Mouse (Mus musculus) limb, embryonic 11.5 days (tissue): ENCODE measurements around the gene Gm49403. TPM values are rescaled to one million over a fixed set of nuclear protein-coding genes. Genes with fewer than 3 reads are reported as not detected.
"Not testable (repeated sequence)": the region's sequence is repeated elsewhere in the genome, so short reads cannot be mapped to it uniquely, and the experiment has no call there.

Experiments
- ATAC-seq: fragments of 200-750 bp; cut with Nextera tagmentation; 2 replicates; pipeline ENCODE4 v1.8.0; 2017; ENCODE audit warnings: low read depth; ENCODE audit not compliant: insufficient number of reproducible peaks, low FRiP score, low TSS enrichment
- DNase-seq: peaks from one replicate; pipeline ENCODE4 v3.0.0-alpha.2; 2015; ENCODE audit warnings: low spot score
- H3K27ac ChIP-seq: fragments of 300-500 bp; sonication (generic); replicated peaks from 2 replicates; pipeline ENCODE4 v1.5.1; 2014; ENCODE audit warnings: low read depth, mild to moderate bottlenecking, low read length
- H3K27me3 ChIP-seq: fragments of 300-500 bp; sonication (generic); 2 replicates; pipeline ENCODE4 v1.6.1; 2014; ENCODE audit warnings: mild to moderate bottlenecking, low read length, mixed read lengths; ENCODE audit not compliant: control insufficient read depth, insufficient read depth
- H3K36me3 ChIP-seq: fragments of 300-500 bp; sonication (generic); 2 replicates; pipeline ENCODE4 v1.6.1; 2014; ENCODE audit warnings: mild to moderate bottlenecking, low read length, moderate library complexity, mixed read lengths; ENCODE audit not compliant: control insufficient read depth, insufficient read depth
- H3K4me1 ChIP-seq: fragments of 300-500 bp; sonication (generic); 2 replicates; pipeline ENCODE4 v1.6.1; 2014; ENCODE audit warnings: low read length, mixed read lengths; ENCODE audit not compliant: control insufficient read depth, insufficient read depth
- H3K4me2 ChIP-seq: fragments of 300-500 bp; sonication (generic); 2 replicates; pipeline ENCODE4 v1.6.1; 2014; ENCODE audit warnings: low read depth, mild to moderate bottlenecking, moderate library complexity; ENCODE audit not compliant: severe bottlenecking
- H3K4me3 ChIP-seq: fragments of 300-500 bp; sonication (generic); 2 replicates; pipeline ENCODE4 v1.5.1; 2014; ENCODE audit warnings: low read depth, low read length
- H3K9ac ChIP-seq: fragments of 300-500 bp; sonication (generic); 2 replicates; pipeline ENCODE4 v1.6.1; 2014; ENCODE audit warnings: mild to moderate bottlenecking, low read length
- H3K9me3 ChIP-seq: fragments of 300-500 bp; sonication (generic); 2 replicates; pipeline ENCODE4 v1.6.1; 2016; ENCODE audit warnings: low read length; ENCODE audit not compliant: control insufficient read depth
- WGBS: fragments of 180-500 bp; shearing (Covaris S2); extraction: QIAGEN DNeasy Blood & Tissue Kit; methylation state at CpG from one replicate; pipeline ENCODE4 v1.1.7; 2014; 5-methylcytosine and 5-hydroxymethylcytosine counted together
- polyA plus RNA-seq: library from polyadenylated mRNA; unstranded; fragments of >200 nt; fragmentation: Nextera tagmentation; extraction: Ambion mirVana; gene quantifications from 2 replicates; pipeline ENCODE4 v1.2.1, GENCODE M21; 2014

The Gm49403 gene
- polyA plus RNA-seq, 1 experiment from 2014 or later = not detected

DNA sequence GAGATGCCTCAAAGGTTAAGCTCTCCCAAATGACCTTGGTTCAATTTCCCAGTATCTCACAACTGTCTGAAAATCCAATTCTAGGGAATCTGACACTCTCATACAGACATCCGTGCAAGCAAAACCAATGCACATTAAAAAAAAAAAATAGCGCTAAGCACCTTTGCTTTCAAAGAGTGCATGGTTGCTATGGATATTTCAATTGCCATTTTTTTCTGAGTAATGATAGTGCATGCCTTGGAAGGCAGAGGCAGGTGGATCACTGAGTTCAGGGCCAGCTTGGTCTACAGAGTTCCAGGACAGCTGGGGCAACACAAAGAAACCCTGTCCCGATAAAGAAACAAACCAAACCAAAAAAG is 2.7 kb upstream of the Gm49403 start:
- Histone ChIP-seq H3K9me3 (no peaks in the 10 kb centered on the region), H3K4me2 (peak overlapping the region; percentile 59), H3K4me3 (peak overlapping the region; percentile 51), H3K27ac (no peak overlapping the region), H3K4me1 (no peaks in the 10 kb centered on the region), H3K36me3 (no peaks in the 10 kb centered on the region; the same call in 1 of the 2 replicates), H3K27me3 (no peaks in the 10 kb centered on the region), H3K9ac (peak overlapping the region; percentile 65)
- DNase-seq (no peak), ATAC-seq (no peak)
- WGBS = 20% methylated on average over 3 of the region's 3 CpGs

DNA sequence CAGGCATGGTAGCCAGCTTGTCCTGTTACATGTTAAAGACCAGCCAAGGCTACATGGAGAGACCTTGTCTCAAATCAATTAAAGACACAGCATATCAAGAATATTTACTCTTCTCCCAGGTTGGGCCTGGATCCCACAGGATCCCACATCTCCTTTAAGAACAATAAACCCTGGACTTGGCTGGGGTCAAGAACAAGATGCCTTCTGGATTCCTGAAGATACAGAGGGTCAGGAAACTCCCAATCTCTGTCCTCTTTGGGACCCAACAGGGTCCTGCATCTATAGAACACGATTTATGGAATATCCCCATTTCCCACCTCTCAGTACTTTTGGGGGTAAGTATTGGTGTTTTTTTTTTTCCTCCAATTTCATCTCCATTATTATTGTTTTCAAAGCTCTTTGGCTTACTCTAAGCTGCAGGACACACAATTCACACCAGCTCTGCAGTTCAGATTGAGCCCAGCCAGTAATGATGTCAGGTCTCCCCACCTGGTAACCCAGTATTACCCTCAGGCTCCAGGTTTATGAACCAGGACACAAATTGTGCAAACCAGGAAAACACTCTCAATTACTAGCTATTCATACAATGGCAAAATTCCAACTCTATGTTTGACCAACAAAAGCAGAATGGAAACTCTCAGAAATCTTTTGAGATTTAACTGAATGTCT is 3.3 kb downstream of the Gm49403 start:
- Histone ChIP-seq H3K4me2 (no peak overlapping the region; the same call in none of the 2 replicates), H3K27me3 (no peaks in the 10 kb centered on the region), H3K36me3 (peaks cover 6% of the 10 kb centered on the region; the same call in 1 of the 2 replicates), H3K4me1 (peaks cover 6% of the 10 kb centered on the region; the same call in 1 of the 2 replicates), H3K9ac (no peak overlapping the region; the same call in 1 of the 2 replicates), H3K4me3 (peak overlapping the region; percentile 73; the same call in 1 of the 2 replicates), H3K9me3 (no peaks in the 10 kb centered on the region), H3K27ac (peak overlapping the region; percentile 63)
- 63% methylated on average over 1 of the region's 1 CpGs for WGBS
- no peak for DNase-seq
- ATAC-seq = no peak

DNA sequence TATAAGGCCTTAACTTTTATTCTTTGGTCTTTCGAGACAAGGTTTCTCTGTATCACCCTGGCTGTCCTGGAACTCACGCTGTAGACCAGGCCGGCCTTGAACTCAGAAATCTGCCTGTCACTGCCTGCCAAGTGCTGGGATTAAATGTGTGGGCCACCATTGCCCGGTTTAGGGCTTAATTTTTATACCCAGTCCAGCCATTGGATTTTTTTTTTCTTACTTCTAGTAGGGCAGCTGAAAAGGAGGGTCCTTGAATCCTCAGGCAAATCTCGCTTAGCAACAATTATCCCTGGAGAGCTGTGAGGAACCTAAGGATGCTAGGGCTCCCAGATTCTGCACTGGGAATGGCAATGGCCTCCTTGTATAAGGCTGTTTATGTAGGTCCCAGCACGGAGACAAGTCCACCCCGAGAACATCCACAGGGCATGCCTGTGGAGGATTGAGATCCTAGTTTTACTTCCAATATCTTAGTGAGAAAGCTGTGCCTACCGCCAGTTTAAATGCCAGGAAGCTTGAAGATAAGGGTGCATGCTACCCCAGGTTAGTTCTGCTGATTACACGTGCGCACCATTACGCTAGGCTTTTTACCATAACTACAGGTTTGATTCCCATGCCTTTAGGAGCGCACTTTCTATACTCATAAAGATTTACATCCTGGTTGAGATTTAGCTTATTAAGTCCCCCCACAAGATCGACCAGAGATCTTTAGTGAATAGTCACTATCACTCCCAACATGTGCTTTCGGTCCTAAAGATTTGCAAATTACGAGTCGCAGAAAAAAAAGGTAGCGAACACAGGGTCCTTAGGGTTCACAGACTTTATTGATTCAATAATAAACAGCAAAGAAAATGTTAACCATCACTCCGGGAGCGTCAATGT is 4.1 kb downstream of the Gm49403 start:
- H3K9ac ChIP-seq = peak overlapping the region; percentile 80
- 16% methylated on average over 19 of the region's 19 CpGs for WGBS
- peak overlapping the region; percentile 77 for H3K4me2 ChIP-seq
- no peaks in the 10 kb centered on the region for H3K27me3 ChIP-seq
- H3K36me3 ChIP-seq = peaks cover 6% of the 10 kb centered on the region; the same call in 1 of the 2 replicates
- H3K9me3 ChIP-seq = no peaks in the 10 kb centered on the region
- ATAC-seq (no peak), DNase-seq (peak; percentile 26)
- H3K4me1 ChIP-seq = peaks cover 6% of the 10 kb centered on the region; the same call in 1 of the 2 replicates
- H3K4me3 ChIP-seq = peak overlapping the region; percentile 73
- H3K27ac ChIP-seq = peak overlapping the region; percentile 63

DNA sequence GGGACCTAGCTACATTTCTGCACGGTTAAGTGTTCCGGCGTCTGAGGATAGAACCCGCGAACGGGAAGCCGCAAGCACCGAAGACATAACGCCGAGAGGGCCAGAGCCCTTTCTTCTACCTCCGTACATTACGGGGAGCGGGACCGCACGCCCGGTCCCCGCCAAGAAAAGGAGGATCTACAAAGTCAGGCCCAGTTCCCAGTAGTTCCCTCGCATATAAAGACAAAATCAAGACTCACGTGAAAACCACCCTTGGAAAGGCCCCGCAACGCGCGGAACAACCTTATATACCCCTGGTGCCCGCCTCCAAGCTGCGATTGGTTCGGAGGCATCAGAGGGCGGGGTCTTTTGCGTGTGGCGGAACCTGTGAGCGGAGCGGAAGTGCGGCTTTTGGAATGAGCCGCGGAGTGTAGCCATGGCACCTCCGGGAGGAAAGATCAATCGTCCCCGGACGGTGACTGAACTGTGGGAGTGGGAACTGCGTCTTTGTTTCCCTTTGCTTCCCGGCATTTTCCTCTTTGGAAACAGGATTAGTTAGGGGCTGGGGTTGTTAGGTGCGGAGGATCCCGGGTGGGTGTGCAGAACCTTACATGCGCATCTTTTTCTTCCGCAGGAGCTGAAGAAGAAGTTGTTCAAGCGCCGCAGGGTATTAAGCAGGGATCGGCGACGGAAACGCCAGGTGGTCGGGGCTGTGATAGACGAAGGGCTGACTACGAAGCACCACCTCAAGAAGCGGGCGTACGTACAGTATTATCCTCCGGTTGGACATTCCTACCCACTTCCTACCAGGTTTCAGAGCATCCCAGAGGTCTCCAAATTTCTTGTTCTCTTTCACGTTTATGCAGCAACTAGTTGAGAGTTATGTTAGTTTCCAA is 5.0 kb downstream of the Gm49403 start, which contains the start of the genes 1810009A15Rik and Gm49416:
Gene 1810009A15Rik, plus strand, starts transcription at position 343 of the 875 bp plus-strand sequence.
Gene Gm49416, plus strand, starts transcription at position 416 of the 875 bp plus-strand sequence.
- under 1% methylated on average over 58 of the region's 58 CpGs for WGBS
- Histone ChIP-seq H3K36me3 (peaks cover 6% of the 10 kb centered on the region; the same call in 1 of the 2 replicates), H3K27ac (peak within 1 kb of the TSS; percentile 87), H3K4me2 (peak within 1 kb of the TSS; percentile 77), H3K4me1 (peaks cover 6% of the 10 kb centered on the region; the same call in 1 of the 2 replicates), H3K27me3 (no peaks in the 10 kb centered on the region), H3K9ac (peak within 1 kb of the TSS; percentile 80), H3K9me3 (no peaks in the 10 kb centered on the region), H3K4me3 (peak within 1 kb of the TSS; percentile 73)
- ATAC-seq (peak; percentile 93), DNase-seq (peak; percentile 97)

DNA sequence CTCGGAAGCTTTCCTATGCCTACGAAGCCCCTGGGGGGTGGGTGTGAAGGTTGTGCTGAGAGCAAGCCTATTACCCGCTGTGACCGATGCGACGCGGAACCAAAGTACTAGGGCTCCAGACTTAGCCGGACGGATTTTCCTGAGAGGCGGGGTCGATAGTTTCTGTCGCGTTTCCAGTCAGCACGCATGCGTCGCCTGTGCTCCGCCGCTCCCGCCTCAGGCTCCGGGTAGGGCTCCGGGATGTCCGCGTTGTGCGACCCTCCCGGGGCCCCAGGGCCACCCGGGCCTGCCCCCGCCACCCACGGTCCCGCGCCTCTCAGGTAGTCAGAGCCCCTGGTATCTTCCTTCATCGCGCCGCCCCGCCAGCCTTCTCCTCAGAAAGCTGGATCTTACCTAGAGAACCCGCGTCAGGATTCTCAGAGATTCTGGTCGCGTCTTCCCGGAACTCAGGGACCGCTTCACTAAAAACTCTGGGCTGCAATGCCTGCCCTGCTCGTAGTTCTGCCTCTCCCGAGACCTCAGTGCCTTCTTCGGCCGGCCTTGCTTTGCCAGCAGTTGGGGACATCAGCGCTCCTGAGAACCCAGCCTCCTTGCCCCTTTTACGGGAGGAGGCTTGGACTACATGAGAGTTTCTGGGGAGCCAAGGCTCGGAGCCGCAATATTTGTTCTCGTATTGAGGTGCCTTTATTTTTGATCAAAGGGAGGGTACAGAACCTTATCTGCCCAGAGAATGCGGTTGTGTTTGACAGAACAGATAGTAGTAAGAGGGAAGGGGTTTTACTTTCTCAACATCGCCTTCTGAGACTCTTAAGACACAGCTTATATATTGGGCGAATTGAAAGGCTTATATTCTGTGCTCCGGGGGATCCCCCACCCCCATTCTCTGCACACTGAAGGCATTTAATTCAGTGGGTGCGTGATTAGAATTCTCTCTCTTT is 9.4 kb downstream of the Gm49403 start, which contains the start of gene Ints5:
Gene Ints5, plus strand, starts transcription at position 177 of the 938 bp plus-strand sequence.
- peak within 1 kb of the TSS; percentile 86 for H3K4me3 ChIP-seq
- 3% methylated on average over 54 of the region's 54 CpGs for WGBS
- peak within 1 kb of the TSS; percentile 86 for H3K9ac ChIP-seq
- H3K4me1 ChIP-seq = peaks cover 9% of the 10 kb centered on the region; the same call in 1 of the 2 replicates
- ATAC-seq = peak; percentile 44; the same call in 1 of the 2 replicates
- H3K36me3 ChIP-seq = peaks cover 17% of the 10 kb centered on the region; the same call in 1 of the 2 replicates
- DNase-seq = peak; percentile 91
- peak within 1 kb of the TSS; percentile 83 for H3K4me2 ChIP-seq
- peak within 1 kb of the TSS; percentile 56; the same call in 1 of the 2 replicates for H3K27ac ChIP-seq
- no peaks in the 10 kb centered on the region for H3K9me3 ChIP-seq
- H3K27me3 ChIP-seq = no peaks in the 10 kb centered on the region

DNA sequence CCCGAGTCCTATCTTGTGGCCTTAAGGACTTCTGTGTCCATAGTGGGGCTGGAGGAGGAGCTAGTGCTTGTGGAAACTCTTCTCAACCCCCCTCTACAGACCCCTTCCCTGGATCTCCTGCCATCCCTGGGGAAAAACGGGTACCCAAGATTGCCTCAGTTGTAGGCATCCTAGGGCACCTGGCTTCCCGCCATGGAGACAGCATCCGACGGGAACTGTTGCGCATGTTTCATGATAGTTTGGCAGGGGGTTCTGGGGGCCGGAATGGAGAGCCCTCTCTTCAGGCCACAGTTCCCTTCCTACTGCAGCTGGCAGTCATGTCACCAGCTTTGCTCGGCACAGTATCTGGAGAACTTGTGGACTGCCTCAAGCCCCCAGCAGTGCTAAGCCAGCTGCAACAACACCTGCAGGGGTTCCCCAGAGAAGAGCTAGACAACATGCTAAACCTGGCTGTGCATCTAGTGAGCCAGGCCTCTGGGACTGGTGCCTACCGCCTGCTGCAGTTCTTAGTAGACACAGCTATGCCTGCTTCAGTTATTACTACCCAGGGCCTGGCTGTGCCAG is 11.7 kb downstream of the Gm49403 start:
- no peaks in the 10 kb centered on the region for H3K27me3 ChIP-seq
- peaks cover 15% of the 10 kb centered on the region; the same call in 1 of the 2 replicates for H3K4me1 ChIP-seq
- H3K4me3 ChIP-seq = no peak overlapping the region
- H3K36me3 ChIP-seq = peaks cover 16% of the 10 kb centered on the region; the same call in 1 of the 2 replicates
- no peak overlapping the region for H3K27ac ChIP-seq
- H3K9ac ChIP-seq = no peak overlapping the region
- H3K4me2 ChIP-seq = 0 out of 2 replicates have a peak overlapping the region, but pooled peaks have one; percentile 15
- ATAC-seq = no peak
- no peaks in the 10 kb centered on the region for H3K9me3 ChIP-seq
- WGBS = 94% methylated on average over 9 of the region's 9 CpGs
- no peak for DNase-seq

DNA sequence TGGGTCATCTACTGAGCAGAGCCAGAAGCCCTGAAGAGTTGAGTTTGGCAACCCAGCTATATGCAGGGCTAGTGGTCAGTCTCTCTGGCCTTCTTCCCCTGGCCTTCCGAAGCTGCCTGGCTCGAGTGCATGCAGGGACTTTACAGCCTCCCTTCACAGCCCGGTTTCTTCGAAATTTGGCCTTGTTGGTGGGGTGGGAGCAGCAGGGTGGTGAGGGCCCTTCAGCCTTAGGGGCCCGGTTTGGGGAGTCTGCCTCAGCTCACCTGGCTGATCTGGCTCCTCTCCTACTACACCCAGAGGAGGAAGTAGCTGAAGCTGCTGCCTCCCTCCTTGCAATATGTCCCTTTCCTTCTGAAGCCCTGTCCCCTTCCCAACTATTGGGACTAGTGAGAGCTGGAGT is 12.5 kb downstream of the Gm49403 start:
- H3K4me3 ChIP-seq, ATAC-seq, H3K27ac ChIP-seq, H3K4me2 ChIP-seq, DNase-seq, H3K27me3 ChIP-seq, H3K9ac ChIP-seq, H3K9me3 ChIP-seq: not testable (repeated sequence)
- Histone ChIP-seq H3K4me1 (peaks cover 15% of the 10 kb centered on the region; the same call in 1 of the 2 replicates), H3K36me3 (peaks cover 11% of the 10 kb centered on the region; the same call in 1 of the 2 replicates)
- WGBS = 78% methylated on average over 5 of the region's 5 CpGs
